Mouse (Mus musculus): ENCODE measurements around the gene Rasl10a. TPM values are rescaled to one million over a fixed set of nuclear protein-coding genes. Genes with fewer than 3 reads are reported as not detected.

Rasl10a gene
- polyA plus RNA-seq, 1 experiment from 2014 or later: 0.27 TPM

DNA sequence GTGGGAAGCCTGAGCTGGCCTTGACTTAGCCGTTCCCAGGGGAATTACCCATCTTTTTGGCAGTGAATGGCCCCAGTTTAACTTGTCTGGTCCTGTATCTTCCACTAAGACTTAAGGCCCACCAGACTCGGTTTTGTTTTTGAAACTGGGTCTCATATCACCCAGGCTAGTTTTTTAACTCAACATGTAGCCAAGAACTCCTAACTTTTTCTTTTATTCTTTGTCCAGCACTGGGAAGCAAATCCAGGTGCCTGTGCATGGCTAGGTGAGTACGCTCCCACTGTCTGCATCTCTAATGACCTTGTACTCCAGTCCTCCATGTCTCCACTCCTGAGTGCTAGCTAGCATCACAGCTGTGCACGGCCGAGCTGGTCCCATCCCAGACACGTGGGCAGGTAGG, 43.7 kb downstream of the Rasl10a start:
- Histone ChIP-seq H3K27ac (ENCODE audit: low read length) (no peak overlapping the region), H3K4me2 (ENCODE audit: low read depth, low read length) (no peak overlapping the region), H3K9me3 (replicated peaks; ENCODE audit: control insufficient read depth, low read length) (no peaks in the 10 kb centered on the region), H3K4me3 (ENCODE audit: low read depth, low read length) (no peak overlapping the region), H3K4me1 (ENCODE audit: control insufficient read depth, low read depth, low read length) (peaks cover 24% of the 10 kb centered on the region), H3K36me3 (ENCODE audit: control insufficient read depth, insufficient read depth) (peaks cover 2% of the 10 kb centered on the region; the same call in 1 of the 2 replicates), H3K9ac (ENCODE audit: low read depth, low read length) (no peak overlapping the region), H3K27me3 (ENCODE audit: control insufficient read depth, insufficient read depth, low read depth, low read length) (no peaks in the 10 kb centered on the region)
- ATAC-seq (ENCODE audit: low read depth): no peak
- 71% methylated on average over 6 of the region's 6 CpGs for WGBS (ENCODE audit: insufficient replicate concordance)

DNA sequence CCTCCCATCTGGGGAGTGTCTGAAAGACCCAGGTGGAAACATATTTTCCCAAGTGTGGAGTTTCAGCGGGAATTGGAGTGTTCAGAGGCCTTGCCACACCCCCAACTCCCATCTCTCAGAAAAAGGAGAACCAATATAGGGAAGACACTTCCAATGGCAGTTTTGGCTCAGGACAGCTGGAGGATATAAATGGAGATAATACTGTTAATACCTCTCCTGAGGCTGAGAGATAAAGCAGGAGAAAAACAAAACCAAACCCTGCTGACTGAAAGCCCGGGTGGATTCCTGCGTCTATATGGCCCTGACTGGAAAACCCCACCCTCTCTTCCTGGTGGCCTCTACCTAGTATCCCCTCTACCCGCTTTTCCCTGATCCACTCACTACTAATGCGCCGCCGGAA, 44.5 kb downstream of the Rasl10a start:
- Histone ChIP-seq H3K4me2 (ENCODE audit: low read depth, low read length) (no peak overlapping the region), H3K4me3 (ENCODE audit: low read depth, low read length) (no peak overlapping the region), H3K9me3 (replicated peaks; ENCODE audit: control insufficient read depth, low read length) (no peaks in the 10 kb centered on the region), H3K27ac (ENCODE audit: low read length) (no peak overlapping the region), H3K4me1 (ENCODE audit: control insufficient read depth, low read depth, low read length) (peaks cover 17% of the 10 kb centered on the region), H3K36me3 (ENCODE audit: control insufficient read depth, insufficient read depth) (peaks cover 2% of the 10 kb centered on the region; the same call in 1 of the 2 replicates), H3K27me3 (ENCODE audit: control insufficient read depth, insufficient read depth, low read depth, low read length) (no peaks in the 10 kb centered on the region), H3K9ac (ENCODE audit: low read depth, low read length) (no peak overlapping the region)
- WGBS (ENCODE audit: insufficient replicate concordance): 56% methylated on average over 7 of the region's 7 CpGs
- ATAC-seq (ENCODE audit: low read depth): no peak

DNA sequence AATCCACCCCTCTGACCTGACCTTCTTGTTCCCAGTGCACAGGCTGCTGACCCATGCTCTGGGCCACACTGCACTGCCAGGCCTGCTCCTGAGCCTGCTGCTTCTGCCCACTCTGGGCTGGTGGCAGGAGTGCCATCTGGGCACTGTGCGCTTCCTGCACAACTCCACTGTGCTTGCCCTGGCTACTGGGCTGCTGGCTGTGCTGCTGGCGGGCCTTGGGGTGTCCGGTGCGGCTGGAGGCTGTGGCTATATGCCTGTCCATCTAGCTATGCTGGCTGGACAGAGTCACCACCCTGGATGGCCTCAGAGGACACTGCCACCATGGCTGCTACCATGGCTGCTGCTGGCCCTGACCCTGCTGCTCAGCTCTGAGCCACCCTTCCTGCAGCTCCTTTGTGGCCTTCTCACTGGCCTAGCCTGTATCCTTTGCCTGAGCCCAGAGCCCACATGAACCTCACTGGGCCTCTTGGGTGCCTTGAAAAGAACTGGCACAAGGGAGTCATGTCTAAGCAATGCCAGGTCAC, 46.1 kb downstream of the Rasl10a start:
- no peaks in the 10 kb centered on the region for H3K9me3 ChIP-seq (replicated peaks; ENCODE audit: control insufficient read depth, low read length)
- H3K36me3 ChIP-seq (ENCODE audit: control insufficient read depth, insufficient read depth): peaks cover 2% of the 10 kb centered on the region; the same call in 1 of the 2 replicates
- no peak overlapping the region for H3K4me2 ChIP-seq (ENCODE audit: low read depth, low read length)
- 79% methylated on average over 4 of the region's 4 CpGs for WGBS (ENCODE audit: insufficient replicate concordance)
- no peak for ATAC-seq (ENCODE audit: low read depth)
- no peak overlapping the region for H3K9ac ChIP-seq (ENCODE audit: low read depth, low read length)
- H3K4me3 ChIP-seq (ENCODE audit: low read depth, low read length): no peak overlapping the region
- peaks cover 17% of the 10 kb centered on the region for H3K4me1 ChIP-seq (ENCODE audit: control insufficient read depth, low read depth, low read length)
- H3K27ac ChIP-seq (ENCODE audit: low read length): no peak overlapping the region
- H3K27me3 ChIP-seq (ENCODE audit: control insufficient read depth, insufficient read depth, low read depth, low read length): no peaks in the 10 kb centered on the region

DNA sequence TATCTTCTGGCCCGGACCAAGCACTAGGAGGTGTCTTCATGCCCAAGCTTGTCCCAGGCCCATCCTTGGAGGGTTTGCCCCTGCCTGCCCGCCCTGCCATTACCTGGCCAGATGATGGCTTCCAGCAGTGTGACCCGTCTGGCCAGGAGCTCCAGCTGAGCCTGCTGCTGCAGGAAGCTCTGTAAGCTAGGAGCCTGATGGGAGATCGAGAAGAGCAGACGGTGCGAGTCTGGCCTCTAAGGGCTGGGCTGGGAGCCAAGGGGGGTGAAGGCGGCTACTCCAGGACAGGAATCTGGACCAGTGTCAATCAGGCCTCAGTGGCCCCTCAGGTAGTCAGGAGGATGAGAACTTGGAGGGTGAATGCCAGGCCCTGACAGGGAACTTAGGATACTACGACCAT, 51.5 kb downstream of the Rasl10a start:
- no peaks in the 10 kb centered on the region for H3K27me3 ChIP-seq (ENCODE audit: control insufficient read depth, insufficient read depth, low read depth, low read length)
- H3K9me3 ChIP-seq (replicated peaks; ENCODE audit: control insufficient read depth, low read length): no peaks in the 10 kb centered on the region
- H3K4me3 ChIP-seq (ENCODE audit: low read depth, low read length): no peak overlapping the region
- H3K27ac ChIP-seq (ENCODE audit: low read length): no peak overlapping the region
- no peak for ATAC-seq (ENCODE audit: low read depth)
- no peaks in the 10 kb centered on the region for H3K4me1 ChIP-seq (ENCODE audit: control insufficient read depth, low read depth, low read length)
- WGBS (ENCODE audit: insufficient replicate concordance): 69% methylated on average over 8 of the region's 8 CpGs
- no peaks in the 10 kb centered on the region for H3K36me3 ChIP-seq (ENCODE audit: control insufficient read depth, insufficient read depth)
- no peak overlapping the region for H3K9ac ChIP-seq (ENCODE audit: low read depth, low read length)
- H3K4me2 ChIP-seq (ENCODE audit: low read depth, low read length): no peak overlapping the region

Small RNAs within 50 kb of the gene (microRNA-seq; reads per million reads assigned to microRNA genes)
- 2.5 reads per million, percentile 4 among the genes with 10 or more reads in this experiment for gene Gm47296

Other genes with a start within 250 kb of the Rasl10a start
- 11.1 and 11.9 TPM in 2 replicates for gene Nf2, start 208.6 kb upstream of the Rasl10a start, polyA plus RNA-seq (2015; fragmentation: Nextera tagmentation; extraction: Ambion mirVana)
- gene Nipsnap1, start 184.2 kb upstream of the Rasl10a start, polyA plus RNA-seq (2015; fragmentation: Nextera tagmentation; extraction: Ambion mirVana): 101 and 106 TPM in 2 replicates
- 12.6 and 13.2 TPM in 2 replicates for gene Thoc5, start 162.8 kb upstream of the Rasl10a start, polyA plus RNA-seq (2015; fragmentation: Nextera tagmentation; extraction: Ambion mirVana)
- 0.11 and 0.14 TPM in 2 replicates for gene Nefh, start 110.1 kb upstream of the Rasl10a start, polyA plus RNA-seq (2015; fragmentation: Nextera tagmentation; extraction: Ambion mirVana)
- 78.9 and 81.7 TPM in 2 replicates for gene Ap1b1, start 71.3 kb upstream of the Rasl10a start, polyA plus RNA-seq (2015; fragmentation: Nextera tagmentation; extraction: Ambion mirVana)
- 8.4 and 9.4 TPM in 2 replicates for gene Gas2l1, start 7.2 kb downstream of the Rasl10a start, polyA plus RNA-seq (2015; fragmentation: Nextera tagmentation; extraction: Ambion mirVana)
- gene Rhbdd3, start 40.8 kb downstream of the Rasl10a start, polyA plus RNA-seq (2015; fragmentation: Nextera tagmentation; extraction: Ambion mirVana): 11.1 TPM in 2 replicates
- 232 and 241 TPM in 2 replicates for gene Ewsr1, start 41.1 kb downstream of the Rasl10a start, polyA plus RNA-seq (2015; fragmentation: Nextera tagmentation; extraction: Ambion mirVana)
- 2.8 and 3.1 TPM in 2 replicates for gene Emid1, start 94.1 kb downstream of the Rasl10a start, polyA plus RNA-seq (2015; fragmentation: Nextera tagmentation; extraction: Ambion mirVana)
- gene Kremen1, start 203.4 kb downstream of the Rasl10a start, polyA plus RNA-seq (2015; fragmentation: Nextera tagmentation; extraction: Ambion mirVana): 1.8 and 2.3 TPM in 2 replicates